Mouse (Mus musculus) heart, postnatal 0 days (tissue): ENCODE measurements around the gene St6galnac3.

Experiments used
- CTCF ChIP-seq: IDR thresholded peaks from 2 replicates; pipeline ENCODE4 v1.5.1; 2016; ENCODE audit warnings: antibody characterized with exemption, control low read depth, low read depth
- EP300 ChIP-seq: IDR thresholded peaks from 2 replicates; pipeline ENCODE4 v1.6.1; 2016; ENCODE audit warnings: antibody characterized with exemption, low read depth

- TF ChIP-seq CTCF, result no peak
- no peak for TF ChIP-seq EP300
Measured at GRCm38 (mm10) chr3:153538396-153538795, 186.6 kb downstream of the St6galnac3 start.
